ENCODE assay signal across 8 mouse cellular contexts in genomic region chr2:119324576-119325318, GRCm38 (mm10). TPM values are rescaled to one million over a fixed set of nuclear protein-coding genes. Genes with fewer than 3 reads are reported as not detected.
DNase-seq lines count a peak whose midpoint lies in the region; ATAC-seq lines count a peak whose summit lies in the region.

No protein-coding gene starts in this region.

- under 1% methylated on average over 32 of the region's 32 CpGs for WGBS in hindbrain, embryonic 11.5 days
- under 1% methylated on average over 32 of the region's 32 CpGs for WGBS in limb, embryonic 13.5 days
- under 1% methylated on average over 32 of the region's 32 CpGs for WGBS in neural tube, embryonic 12.5 days

- H3K4me3 ChIP-seq in hindbrain, embryonic 11.5 days (ENCODE audit: low read depth, low read length), result peak overlapping the region; percentile 13; the same call in 1 of the 2 replicates
- H3K4me3 ChIP-seq in limb, embryonic 13.5 days, result peak overlapping the region; percentile 51
- peak overlapping the region; percentile 35; the same call in 1 of the 2 replicates for H3K4me3 ChIP-seq in neural tube, embryonic 12.5 days

- no peak overlapping the region for H3K27ac ChIP-seq in hindbrain, embryonic 11.5 days (ENCODE audit: low read depth, low read length)
- H3K27ac ChIP-seq in limb, embryonic 13.5 days, result no peak overlapping the region
- no peak overlapping the region for H3K27ac ChIP-seq in neural tube, embryonic 12.5 days

- H3K4me1 ChIP-seq in hindbrain, embryonic 11.5 days (replicated peaks; ENCODE audit: control insufficient read depth, insufficient read depth, low read length), result peaks cover 17% of the 10 kb centered on the region
- H3K4me1 ChIP-seq in limb, embryonic 13.5 days, result peaks cover 58% of the 10 kb centered on the region
- peaks cover 63% of the 10 kb centered on the region for H3K4me1 ChIP-seq in neural tube, embryonic 12.5 days

- no peaks in the 10 kb centered on the region for H3K9me3 ChIP-seq in hindbrain, embryonic 11.5 days (ENCODE audit: control insufficient read depth, low read length)
- no peaks in the 10 kb centered on the region for H3K9me3 ChIP-seq in limb, embryonic 13.5 days
- no peaks in the 10 kb centered on the region for H3K9me3 ChIP-seq in neural tube, embryonic 12.5 days

- H3K36me3 ChIP-seq in hindbrain, embryonic 11.5 days (ENCODE audit: control insufficient read depth, insufficient read depth, low read length), result no peaks in the 10 kb centered on the region
- H3K36me3 ChIP-seq in limb, embryonic 13.5 days, result no peaks in the 10 kb centered on the region
- H3K36me3 ChIP-seq in neural tube, embryonic 12.5 days, result no peaks in the 10 kb centered on the region

- no peak for ATAC-seq in hindbrain, embryonic 11.5 days (ENCODE audit: low FRiP score)
- ATAC-seq in limb, embryonic 13.5 days (ENCODE audit: low FRiP score, low read depth), result no peak
- no peak for ATAC-seq in neural tube, embryonic 12.5 days (ENCODE audit: low FRiP score, low read depth)

- peak overlapping the region; percentile 25 for H3K4me2 ChIP-seq in hindbrain, embryonic 11.5 days (replicated peaks; ENCODE audit: low read depth, low read length)
- H3K4me2 ChIP-seq in limb, embryonic 13.5 days (replicated peaks), result peak overlapping the region; percentile 89
- H3K4me2 ChIP-seq in neural tube, embryonic 12.5 days (replicated peaks), result peak overlapping the region; percentile 71

- H3K9ac ChIP-seq in hindbrain, embryonic 11.5 days (ENCODE audit: low read depth, low read length), result no peak overlapping the region
- no peak overlapping the region for H3K9ac ChIP-seq in limb, embryonic 13.5 days
- H3K9ac ChIP-seq in neural tube, embryonic 12.5 days, result no peak overlapping the region

- DNase-seq in A20 (ENCODE audit: low read depth, low spot score) (peak; percentile 56), ES-CJ7 (ENCODE audit: low read depth, low spot score) (peak; percentile 85)
- no peak for DNase-seq in hindbrain, embryonic 11.5 days (ENCODE audit: low spot score)
- DNase-seq in frontal cortex, postnatal 10 days (ENCODE audit: low spot score in 2 of 2), result no peak
- no peak for DNase-seq in layer of hippocampus, adult 11-12 months (ENCODE audit: low spot score)
- no peak for DNase-seq in cerebellum, adult 18-20 months

- peaks cover 94% of the 10 kb centered on the region for H3K27me3 ChIP-seq in hindbrain, embryonic 11.5 days (ENCODE audit: control insufficient read depth, insufficient read depth, low read length)
- H3K27me3 ChIP-seq in limb, embryonic 13.5 days, result peaks cover 97% of the 10 kb centered on the region
- H3K27me3 ChIP-seq in neural tube, embryonic 12.5 days (replicated peaks), result peaks cover 98% of the 10 kb centered on the region

RNA-seq across cellular contexts. Expression of gene Dll4, which starts 0.8 kb away (rescaled TPM):
- polyA plus RNA-seq in hindbrain, embryonic 11.5 days (2014; fragmentation: Nextera tagmentation; extraction: Ambion mirVana), result 2.7 and 2.9 TPM in 2 replicates
- 5.4 TPM in 2 replicates for polyA plus RNA-seq in limb, embryonic 13.5 days (2015; fragmentation: Nextera tagmentation; extraction: Ambion mirVana)
- 5.0 and 6.0 TPM in 2 replicates for polyA plus RNA-seq in neural tube, embryonic 12.5 days (2016; fragmentation: Nextera tagmentation; extraction: Ambion mirVana)

RNA-seq across cellular contexts. Expression of gene Chac1, which starts 26.3 kb away (rescaled TPM):
- polyA plus RNA-seq in hindbrain, embryonic 11.5 days (2014; fragmentation: Nextera tagmentation; extraction: Ambion mirVana), result 0.46 and 1.4 TPM in 2 replicates
- polyA plus RNA-seq in limb, embryonic 13.5 days (2015; fragmentation: Nextera tagmentation; extraction: Ambion mirVana), result 0.70 and 1.0 TPM in 2 replicates
- polyA plus RNA-seq in neural tube, embryonic 12.5 days (2016; fragmentation: Nextera tagmentation; extraction: Ambion mirVana), result 2.4 and 2.7 TPM in 2 replicates

RNA-seq across cellular contexts. Expression of gene Vps18, which starts 36.2 kb away (rescaled TPM):
- polyA plus RNA-seq in hindbrain, embryonic 11.5 days (2014; fragmentation: Nextera tagmentation; extraction: Ambion mirVana), result 8.5 and 10.9 TPM in 2 replicates
- polyA plus RNA-seq in limb, embryonic 13.5 days (2015; fragmentation: Nextera tagmentation; extraction: Ambion mirVana), result 21.0 and 21.5 TPM in 2 replicates
- 26.6 TPM in 2 replicates for polyA plus RNA-seq in neural tube, embryonic 12.5 days (2016; fragmentation: Nextera tagmentation; extraction: Ambion mirVana)

RNA-seq across cellular contexts. Expression of gene Rhov, which starts 53.7 kb away (rescaled TPM):
- polyA plus RNA-seq in hindbrain, embryonic 11.5 days (2014; fragmentation: Nextera tagmentation; extraction: Ambion mirVana), result 3.1 and 3.5 TPM in 2 replicates
- polyA plus RNA-seq in limb, embryonic 13.5 days (2015; fragmentation: Nextera tagmentation; extraction: Ambion mirVana), result 11.1 and 11.5 TPM in 2 replicates
- polyA plus RNA-seq in neural tube, embryonic 12.5 days (2016; fragmentation: Nextera tagmentation; extraction: Ambion mirVana), result 8.4 and 9.3 TPM in 2 replicates

Comparison
In these comparisons a context has a peak if more than half of its experiments do, and no peak if none do; other contexts are left out.
1. DNase-seq: peak in A20 (single experiment) and ES-CJ7 (single experiment); none in hindbrain, embryonic 11.5 days (single experiment), frontal cortex, postnatal 10 days (0 of 2), layer of hippocampus, adult 11-12 months (single experiment) and cerebellum, adult 18-20 months (0 of 2).
2. H3K4me2 ChIP-seq: peak in every context shown above with its lines; median percentile 89 in limb, embryonic 13.5 days; 71 in neural tube, embryonic 12.5 days; 25 in hindbrain, embryonic 11.5 days.
3. Peak in every context shown above with its lines, with median percentiles within 50 percentile points of each other: H3K4me3 ChIP-seq.